Mouse (Mus musculus) intestine, embryonic 16.5 days (tissue): ENCODE results near the gene Ctcf. TPM values are rescaled to one million over a fixed set of nuclear protein-coding genes. Genes with fewer than 3 reads are reported as not detected.

ENCODE experiments used
- ATAC-seq: fragments of 200-750 bp; cut with Nextera tagmentation; 2 replicates; pipeline ENCODE4 v1.8.0; 2017; ENCODE audit warnings: moderate TSS enrichment, moderate library complexity
- H3K27ac ChIP-seq: fragments of 300-500 bp; sonication (generic); 2 replicates; pipeline ENCODE4 v1.5.1; 2014; ENCODE audit warnings: mild to moderate bottlenecking, low read length
- H3K27me3 ChIP-seq: fragments of 300-500 bp; sonication (generic); replicated peaks from 2 replicates; pipeline ENCODE4 v1.6.1; 2014; ENCODE audit warnings: low read length, control low read depth, mixed read lengths; ENCODE audit not compliant: control insufficient read depth, insufficient read depth
- H3K36me3 ChIP-seq: fragments of 300-500 bp; sonication (generic); 2 replicates; pipeline ENCODE4 v1.6.1; 2014; ENCODE audit warnings: low read length, control low read depth; ENCODE audit not compliant: control insufficient read depth, insufficient read depth
- H3K4me1 ChIP-seq: fragments of 300-500 bp; sonication (generic); 2 replicates; pipeline ENCODE4 v1.6.1; 2014; ENCODE audit warnings: low read length, control low read depth, mixed read lengths; ENCODE audit not compliant: control insufficient read depth, insufficient read depth
- H3K4me2 ChIP-seq: fragments of 300-500 bp; sonication (generic); 2 replicates; pipeline ENCODE4 v1.6.1; 2014; ENCODE audit warnings: low read depth, low read length, control low read depth
- H3K4me3 ChIP-seq: fragments of 300-500 bp; sonication (generic); 2 replicates; pipeline ENCODE4 v1.5.1; 2014; ENCODE audit warnings: mild to moderate bottlenecking, low read length
- H3K9ac ChIP-seq: fragments of 300-500 bp; sonication (generic); 2 replicates; pipeline ENCODE4 v1.6.1; 2014; ENCODE audit warnings: low read depth, low read length
- H3K9me3 ChIP-seq: fragments of 300-500 bp; sonication (generic); 2 replicates; pipeline ENCODE4 v1.6.1; 2016; ENCODE audit warnings: low read length, control low read depth; ENCODE audit not compliant: control insufficient read depth
- WGBS: fragments of 180-500 bp; shearing (Covaris S2); extraction: QIAGEN DNeasy Blood & Tissue Kit; methylation state at CpG from one replicate; pipeline ENCODE4 v1.1.7; 2014; 5-methylcytosine and 5-hydroxymethylcytosine counted together
- polyA plus RNA-seq: library from polyadenylated mRNA; unstranded; fragments of >200 nt; fragmentation: Nextera tagmentation; extraction: Ambion mirVana; gene quantifications from 2 replicates; pipeline ENCODE4 v1.2.1, GENCODE M21; 2015

Gene Ctcf
- polyA plus RNA-seq, 1 experiment from 2014 or later: 86.4 TPM

DNA sequence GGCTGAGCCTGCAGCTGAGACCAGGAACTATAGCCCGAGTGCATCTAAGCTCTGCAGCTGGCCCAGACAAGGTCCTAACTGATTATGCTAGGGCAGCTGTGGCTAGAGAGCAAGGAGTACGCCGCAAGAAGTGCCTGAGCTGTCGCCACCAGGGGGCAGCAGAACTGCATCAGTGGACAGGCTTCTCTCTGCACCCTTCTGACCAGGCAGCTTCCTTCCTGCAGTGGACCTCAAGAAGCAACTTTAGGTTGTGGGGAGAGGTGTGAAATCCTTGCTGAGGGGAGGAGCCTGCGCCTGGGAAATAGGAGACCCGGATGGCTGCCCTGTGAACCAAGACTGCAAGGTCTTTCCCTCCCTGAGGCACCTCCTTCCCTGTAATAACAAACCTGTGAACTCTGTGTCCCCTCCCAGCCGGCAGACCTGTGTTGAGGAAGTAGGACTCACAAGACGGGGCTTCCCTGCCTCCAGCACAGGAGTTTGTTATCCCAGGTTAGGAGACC lies 13.9 kb upstream of the Ctcf start:
- peak overlapping the region; percentile 60 for H3K27ac ChIP-seq
- ATAC-seq: peak; percentile 96
- 3% methylated on average over 8 of the region's 8 CpGs for WGBS
- H3K4me2 ChIP-seq: 0 out of 2 replicates have a peak overlapping the region, but pooled peaks have one; percentile 2
- H3K9ac ChIP-seq: peak overlapping the region; percentile 47
- H3K27me3 ChIP-seq: no peaks in the 10 kb centered on the region
- H3K9me3 ChIP-seq: no peaks in the 10 kb centered on the region
- peaks cover 17% of the 10 kb centered on the region for H3K36me3 ChIP-seq
- peaks cover 24% of the 10 kb centered on the region for H3K4me1 ChIP-seq
- no peak overlapping the region for H3K4me3 ChIP-seq

DNA sequence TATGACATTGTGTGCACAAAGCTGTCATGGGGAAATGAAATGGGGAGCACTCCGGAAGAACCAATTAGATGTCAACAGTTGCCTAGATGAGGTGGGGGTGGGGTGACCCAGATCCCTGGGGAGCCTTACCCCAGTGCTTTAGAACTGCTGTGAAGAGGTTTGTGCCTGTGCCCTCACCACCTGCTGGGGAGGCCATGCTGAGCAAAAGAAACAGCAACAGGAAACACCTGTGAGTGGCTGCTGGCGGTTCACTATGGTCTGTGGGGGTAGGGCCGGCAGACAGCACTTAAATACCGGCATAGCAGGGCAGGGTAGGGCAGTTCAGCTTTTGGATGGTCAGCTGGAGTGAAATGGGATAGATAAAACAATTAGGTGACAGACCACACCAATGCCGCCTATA lies 13.2 kb upstream of the Ctcf start:
- no peak overlapping the region for H3K4me3 ChIP-seq

DNA sequence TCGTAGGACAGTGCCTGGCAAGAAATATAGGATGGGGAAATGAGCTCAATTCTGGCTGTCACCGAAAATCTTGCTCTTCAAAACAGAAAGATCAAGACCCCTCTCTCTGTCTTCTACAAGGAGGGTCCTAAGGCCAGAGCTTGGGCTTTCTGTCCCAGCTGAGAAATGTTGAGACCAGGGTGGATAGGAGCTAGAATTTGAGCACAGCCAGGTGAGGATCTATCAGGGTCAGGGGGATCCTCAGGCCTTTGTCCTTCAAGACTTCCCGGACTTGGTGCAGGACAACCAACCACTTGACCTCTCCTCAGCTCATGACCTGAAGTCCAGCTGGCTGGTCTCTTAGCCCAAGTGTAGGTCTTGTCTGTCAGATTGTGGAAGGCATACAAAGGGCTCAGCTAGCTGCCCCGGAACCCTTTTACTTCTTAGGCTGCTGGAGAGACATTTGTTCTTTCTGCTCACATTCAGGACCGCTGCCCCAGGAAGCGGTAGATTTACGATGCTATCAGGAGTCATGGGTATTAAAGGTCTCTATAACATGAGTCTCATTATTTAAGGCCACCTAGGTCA lies 12.6 kb upstream of the Ctcf start:
- no peak overlapping the region for H3K27ac ChIP-seq
- WGBS: 47% methylated on average over 7 of the region's 7 CpGs
- H3K9ac ChIP-seq: 0 out of 2 replicates have a peak overlapping the region, but pooled peaks have one; percentile 47
- ATAC-seq: no peak
- no peaks in the 10 kb centered on the region for H3K27me3 ChIP-seq
- H3K4me2 ChIP-seq: no peak overlapping the region
- peaks cover 9% of the 10 kb centered on the region; the same call in 1 of the 2 replicates for H3K36me3 ChIP-seq
- peaks cover 24% of the 10 kb centered on the region for H3K4me1 ChIP-seq
- H3K4me3 ChIP-seq: no peak overlapping the region
- no peaks in the 10 kb centered on the region for H3K9me3 ChIP-seq

More for the DNA sequence above, 13.2 kb upstream of the Ctcf start:
- Histone ChIP-seq H3K4me2 (0 out of 2 replicates have a peak overlapping the region, but pooled peaks have one; percentile 2), H3K4me1 (peaks cover 24% of the 10 kb centered on the region), H3K9me3 (no peaks in the 10 kb centered on the region), H3K36me3 (peaks cover 13% of the 10 kb centered on the region), H3K9ac (peak overlapping the region; percentile 47), H3K27ac (peak overlapping the region; percentile 60), H3K27me3 (no peaks in the 10 kb centered on the region)
- peak; percentile 8 for ATAC-seq
- WGBS: 35% methylated on average over 5 of the region's 5 CpGs

DNA sequence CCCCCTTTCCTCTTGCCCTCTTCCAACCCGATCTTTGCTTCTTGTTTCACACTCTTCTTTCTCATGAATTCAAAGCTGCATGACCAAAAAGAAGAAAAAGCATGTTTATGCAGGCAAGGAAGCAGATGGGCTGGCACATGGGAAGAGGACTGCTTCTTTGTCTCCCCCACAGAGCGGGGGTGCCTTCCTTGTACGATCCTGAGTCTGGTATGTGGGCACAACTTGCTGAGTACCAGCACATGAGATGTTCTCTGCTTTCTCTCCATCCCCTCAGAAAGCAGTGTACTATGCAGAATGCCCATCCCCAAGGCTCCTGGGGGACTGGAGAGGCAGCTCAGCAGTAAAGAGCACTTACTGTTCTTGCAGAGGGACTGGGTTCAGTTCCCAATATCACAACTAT lies 12.0 kb upstream of the Ctcf start:
- H3K4me3 ChIP-seq: no peak overlapping the region
- no peak overlapping the region for H3K27ac ChIP-seq
- 61% methylated on average over 3 of the region's 3 CpGs for WGBS
- ATAC-seq: no peak
- no peak overlapping the region for H3K4me2 ChIP-seq
- H3K9me3 ChIP-seq: no peaks in the 10 kb centered on the region
- no peaks in the 10 kb centered on the region for H3K27me3 ChIP-seq
- H3K4me1 ChIP-seq: peaks cover 24% of the 10 kb centered on the region
- H3K9ac ChIP-seq: no peak overlapping the region; the same call in 1 of the 2 replicates
- H3K36me3 ChIP-seq: peaks cover 5% of the 10 kb centered on the region; the same call in 1 of the 2 replicates

DNA sequence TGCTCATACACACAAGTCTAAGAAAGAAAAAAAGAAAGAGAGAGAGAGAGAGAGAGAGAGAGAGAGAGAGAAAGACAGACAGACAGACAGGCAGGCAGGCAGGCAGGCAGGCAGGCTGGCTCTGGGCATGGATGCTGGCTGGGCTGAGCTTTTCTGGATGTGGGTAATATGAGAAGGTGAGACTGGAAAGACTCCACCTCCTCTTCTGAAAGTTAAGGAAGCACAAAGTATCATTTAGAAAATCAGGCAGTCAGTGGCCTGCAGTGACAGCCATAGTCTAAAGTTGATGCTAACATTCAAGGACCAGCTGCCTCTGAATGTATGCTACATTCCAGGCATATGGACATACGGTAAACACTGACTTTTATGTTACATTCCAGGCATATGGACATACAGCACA lies 11.5 kb upstream of the Ctcf start:
- 41% methylated on average over 1 of the region's 1 CpGs for WGBS
- Histone ChIP-seq H3K4me2 (no peak overlapping the region), H3K9ac (no peak overlapping the region; the same call in 1 of the 2 replicates), H3K9me3 (no peaks in the 10 kb centered on the region), H3K27ac (no peak overlapping the region), H3K4me3 (no peak overlapping the region), H3K27me3 (no peaks in the 10 kb centered on the region), H3K4me1 (peaks cover 24% of the 10 kb centered on the region), H3K36me3 (peaks cover 1% of the 10 kb centered on the region; the same call in 1 of the 2 replicates)
- no peak for ATAC-seq

DNA sequence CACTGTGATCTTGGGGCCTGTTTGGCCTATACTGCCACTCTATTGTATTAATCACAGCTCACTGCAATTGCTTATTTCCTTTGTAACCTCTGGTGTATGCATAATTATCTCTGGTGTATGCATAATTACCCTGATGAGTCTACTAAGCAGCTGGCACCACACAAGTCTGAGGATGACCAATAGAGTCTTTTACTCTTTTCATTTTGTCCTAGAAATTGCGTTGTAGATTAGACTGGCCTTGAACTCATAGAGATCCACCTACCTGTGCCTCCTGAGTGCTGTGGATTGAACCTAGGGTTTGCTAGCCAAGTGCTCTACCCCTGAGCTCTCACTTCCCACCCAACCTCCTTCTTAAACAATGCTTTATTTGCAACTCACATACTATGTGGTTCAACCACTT lies 10.3 kb upstream of the Ctcf start:
- Histone ChIP-seq H3K4me2 (no peak overlapping the region), H3K27me3 (no peaks in the 10 kb centered on the region), H3K36me3 (no peaks in the 10 kb centered on the region), H3K4me1 (peaks cover 24% of the 10 kb centered on the region), H3K9me3 (no peaks in the 10 kb centered on the region), H3K9ac (no peak overlapping the region), H3K4me3 (no peak overlapping the region), H3K27ac (no peak overlapping the region)
- 75% methylated on average over 1 of the region's 1 CpGs for WGBS
- no peak for ATAC-seq

DNA sequence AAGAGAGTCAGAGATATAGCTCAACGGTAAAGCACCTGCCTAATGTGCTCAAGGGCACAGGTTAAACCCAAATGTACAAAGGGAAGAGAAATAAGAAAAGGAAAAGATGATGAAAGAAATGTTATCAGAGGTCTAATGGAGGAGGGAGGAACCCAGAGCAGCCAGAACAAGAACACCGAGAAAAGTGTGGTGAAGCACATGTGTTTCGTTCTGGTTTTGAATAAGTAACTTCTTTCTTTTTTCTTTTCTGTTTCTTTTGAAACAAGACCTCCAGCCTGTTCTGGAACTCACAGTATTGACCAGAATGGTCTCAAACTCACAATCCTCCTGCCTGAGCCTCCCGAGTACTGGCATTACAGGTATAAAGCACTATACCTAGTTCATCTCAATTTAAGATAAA lies 7.0 kb upstream of the Ctcf start:
- no peaks in the 10 kb centered on the region for H3K36me3 ChIP-seq
- no peak overlapping the region for H3K4me3 ChIP-seq
- H3K9ac ChIP-seq: no peak overlapping the region
- WGBS: 91% methylated on average over 4 of the region's 4 CpGs
- 0 out of 2 replicates have a peak, but pooled peaks cover 3% of the 10 kb centered on the region for H3K4me1 ChIP-seq
- H3K27ac ChIP-seq: no peak overlapping the region
- no peaks in the 10 kb centered on the region for H3K9me3 ChIP-seq
- ATAC-seq: no peak
- H3K27me3 ChIP-seq: no peaks in the 10 kb centered on the region
- H3K4me2 ChIP-seq: no peak overlapping the region

DNA sequence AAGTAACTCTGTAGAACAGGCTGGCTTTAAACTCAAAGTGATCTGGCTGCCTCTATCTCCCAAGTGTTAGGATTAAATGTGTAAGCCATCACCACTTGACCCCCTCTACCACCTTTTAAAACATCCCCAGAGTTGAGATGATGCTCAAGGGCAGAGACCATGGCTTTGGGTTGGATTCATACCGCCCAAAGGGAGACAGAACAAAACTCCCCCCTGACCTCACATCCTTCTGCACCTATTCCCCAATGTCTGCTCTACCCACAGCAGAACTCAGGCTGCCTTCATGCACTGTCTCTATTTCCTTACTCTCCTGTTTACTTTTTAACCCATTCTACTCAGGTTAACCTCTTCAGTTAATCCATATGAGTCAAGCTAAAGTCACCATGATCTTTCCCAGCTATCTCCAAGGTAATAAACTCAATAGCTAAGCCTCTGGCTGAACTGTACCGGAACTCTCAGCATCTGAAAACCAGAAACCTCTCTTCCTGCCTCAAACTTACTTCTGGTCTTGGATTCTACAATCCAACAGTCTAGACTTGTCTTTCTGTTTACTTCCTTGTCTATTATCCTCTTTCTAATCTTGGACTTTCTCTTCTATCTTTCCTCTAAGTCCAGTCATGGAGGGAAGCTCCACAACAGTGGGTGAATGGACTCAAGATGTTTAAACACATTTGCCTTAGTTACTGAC lies 1.5 kb upstream of the Ctcf start:
- H3K9ac ChIP-seq: 0 out of 2 replicates have a peak overlapping the region, but pooled peaks have one; percentile 81

DNA sequence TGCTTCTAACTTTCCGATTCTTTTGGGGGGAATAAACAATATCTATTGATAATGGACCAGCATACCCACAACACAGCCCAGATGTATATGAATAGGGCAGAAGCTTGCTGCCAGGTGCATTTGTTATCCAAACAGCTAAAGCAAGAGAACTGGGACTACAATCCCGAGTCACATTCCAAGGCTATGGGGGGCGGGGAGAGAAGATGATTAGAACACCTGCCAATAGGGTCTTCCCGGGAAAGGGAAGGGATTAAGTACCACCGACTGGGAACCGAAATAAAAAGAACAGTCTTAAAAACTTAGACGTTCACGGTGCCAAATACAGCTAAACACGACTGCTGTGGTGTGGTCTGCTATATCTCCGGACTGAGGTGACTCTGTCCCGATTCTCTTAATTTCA lies 887 bp upstream of the Ctcf start:
- 2% methylated on average over 11 of the region's 11 CpGs for WGBS
- Histone ChIP-seq H3K9ac (peak overlapping the region; percentile 81), H3K4me1 (peaks cover 14% of the 10 kb centered on the region), H3K27ac (peak overlapping the region; percentile 100), H3K9me3 (no peaks in the 10 kb centered on the region), H3K27me3 (no peaks in the 10 kb centered on the region), H3K4me3 (peak overlapping the region; percentile 83), H3K4me2 (peak overlapping the region; percentile 76), H3K36me3 (no peaks in the 10 kb centered on the region)
- ATAC-seq: no peak

More for the DNA sequence above, 1.5 kb upstream of the Ctcf start:
- H3K27me3 ChIP-seq: no peaks in the 10 kb centered on the region
- H3K4me3 ChIP-seq: peak overlapping the region; percentile 83
- no peaks in the 10 kb centered on the region for H3K36me3 ChIP-seq
- no peak for ATAC-seq
- peak overlapping the region; percentile 25; the same call in 1 of the 2 replicates for H3K27ac ChIP-seq
- H3K4me2 ChIP-seq: peak overlapping the region; percentile 76
- peaks cover 13% of the 10 kb centered on the region for H3K4me1 ChIP-seq
- H3K9me3 ChIP-seq: no peaks in the 10 kb centered on the region
- WGBS: 69% methylated on average over 2 of the region's 2 CpGs
